Mouse (Mus musculus): ENCODE results near the gene Mboat2. TPM values are rescaled to one million over a fixed set of nuclear protein-coding genes. Genes with fewer than 3 reads are reported as not detected.

The Mboat2 gene
- polyA plus RNA-seq, 1 experiment from 2014 or later: 58.3 TPM

- WGBS: 91% methylated on average over 8 of the region's 8 CpGs
- ATAC-seq (ENCODE audit: low FRiP score) (no peak), DNase-seq (ENCODE audit: low spot score, missing footprints) (no peak)
- Histone ChIP-seq H3K4me1 (ENCODE audit: control insufficient read depth, insufficient read depth, low read length) (no peaks in the 10 kb centered on the region; the same call in 1 of the 2 replicates), H3K4me3 (ENCODE audit: low read depth, low read length) (no peak overlapping the region), H3K9ac (ENCODE audit: low read length) (no peak overlapping the region), H3K36me3 (ENCODE audit: control insufficient read depth, insufficient read depth, low read length) (no peaks in the 10 kb centered on the region), H3K27me3 (ENCODE audit: control insufficient read depth, insufficient read depth, low read length) (no peaks in the 10 kb centered on the region), H3K4me2 (no peak overlapping the region), H3K27ac (ENCODE audit: low read depth, low read length) (no peak overlapping the region), H3K9me3 (ENCODE audit: control insufficient read depth, low read length) (no peaks in the 10 kb centered on the region)
These were observed 41.6 kb downstream of the Mboat2 start for GRCm38 (mm10) chr12:24872264-24872663.

GRCm38 (mm10) chr12:24872689-24873088, 42.0 kb downstream of the Mboat2 start:
- Histone ChIP-seq H3K9me3 (ENCODE audit: control insufficient read depth, low read length) (no peaks in the 10 kb centered on the region), H3K27me3 (ENCODE audit: control insufficient read depth, insufficient read depth, low read length) (no peaks in the 10 kb centered on the region), H3K36me3 (ENCODE audit: control insufficient read depth, insufficient read depth, low read length) (no peaks in the 10 kb centered on the region), H3K4me1 (ENCODE audit: control insufficient read depth, insufficient read depth, low read length) (no peaks in the 10 kb centered on the region; the same call in 1 of the 2 replicates), H3K4me3 (ENCODE audit: low read depth, low read length) (no peak overlapping the region), H3K4me2 (no peak overlapping the region), H3K9ac (ENCODE audit: low read length) (no peak overlapping the region), H3K27ac (ENCODE audit: low read depth, low read length) (no peak overlapping the region)
- DNase-seq (ENCODE audit: low spot score, missing footprints): no peak
- 83% methylated on average over 10 of the region's 10 CpGs for WGBS
- 0 out of 2 replicates have a peak, but pooled peaks have one; percentile 33 for ATAC-seq (ENCODE audit: low FRiP score)

DNA sequence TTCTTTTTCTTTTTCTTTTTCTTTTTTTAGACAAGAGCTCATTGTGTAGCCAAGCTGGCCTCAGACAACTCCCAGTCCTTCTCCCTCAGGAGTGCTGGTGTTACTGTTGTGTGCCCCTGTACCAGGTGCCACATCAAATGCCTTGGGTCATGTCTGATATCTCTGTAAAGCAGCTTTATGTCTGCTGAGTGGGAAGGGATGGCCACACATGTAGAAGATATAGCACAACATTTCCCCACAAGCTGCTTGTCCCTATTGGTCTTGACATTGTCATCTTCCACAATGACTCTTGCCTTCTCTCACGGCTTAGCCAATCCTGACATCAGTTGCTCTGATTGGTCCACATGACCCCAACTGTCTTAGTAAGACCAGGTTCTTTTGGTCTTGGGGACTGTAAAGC, 45.2 kb downstream of the Mboat2 start:
- no peak overlapping the region for H3K4me2 ChIP-seq
- 90% methylated on average over 1 of the region's 1 CpGs for WGBS

DNA sequence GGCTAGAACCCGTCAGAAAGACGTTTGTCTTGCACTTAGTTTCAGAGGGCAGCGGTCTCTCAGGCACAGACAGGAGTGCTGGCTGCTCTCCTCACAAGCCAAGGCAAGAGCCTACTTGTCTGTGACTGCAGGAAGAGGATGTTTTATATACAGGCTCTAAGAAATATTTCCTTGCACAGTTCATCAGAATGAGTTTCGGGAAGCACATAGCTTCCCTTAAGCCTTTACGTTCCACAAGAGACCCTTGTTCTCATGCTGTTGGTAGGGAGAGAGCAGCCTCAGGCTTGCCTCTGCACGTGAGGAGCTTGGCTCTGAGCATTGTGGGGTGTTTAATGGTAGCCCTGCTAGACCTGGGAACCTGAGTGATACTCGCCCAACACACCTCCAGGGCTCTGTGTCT, 46.6 kb downstream of the Mboat2 start:
- Histone ChIP-seq H3K9ac (ENCODE audit: low read length) (no peak overlapping the region), H3K4me2 (no peak overlapping the region), H3K4me1 (ENCODE audit: control insufficient read depth, insufficient read depth, low read length) (no peaks in the 10 kb centered on the region; the same call in 1 of the 2 replicates), H3K36me3 (ENCODE audit: control insufficient read depth, insufficient read depth, low read length) (no peaks in the 10 kb centered on the region), H3K27ac (ENCODE audit: low read depth, low read length) (no peak overlapping the region), H3K4me3 (ENCODE audit: low read depth, low read length) (no peak overlapping the region), H3K9me3 (ENCODE audit: control insufficient read depth, low read length) (no peaks in the 10 kb centered on the region), H3K27me3 (ENCODE audit: control insufficient read depth, insufficient read depth, low read length) (no peaks in the 10 kb centered on the region)
- no peak for DNase-seq (ENCODE audit: low spot score, missing footprints)
- 80% methylated on average over 7 of the region's 7 CpGs for WGBS
- ATAC-seq (ENCODE audit: low FRiP score): no peak

More for the DNA sequence above, 45.2 kb downstream of the Mboat2 start:
- H3K4me1 ChIP-seq (ENCODE audit: control insufficient read depth, insufficient read depth, low read length): no peaks in the 10 kb centered on the region; the same call in 1 of the 2 replicates
- no peak for ATAC-seq (ENCODE audit: low FRiP score)
- H3K27ac ChIP-seq (ENCODE audit: low read depth, low read length): no peak overlapping the region
- H3K9ac ChIP-seq (ENCODE audit: low read length): no peak overlapping the region
- no peaks in the 10 kb centered on the region for H3K9me3 ChIP-seq (ENCODE audit: control insufficient read depth, low read length)
- no peaks in the 10 kb centered on the region for H3K27me3 ChIP-seq (ENCODE audit: control insufficient read depth, insufficient read depth, low read length)
- no peaks in the 10 kb centered on the region for H3K36me3 ChIP-seq (ENCODE audit: control insufficient read depth, insufficient read depth, low read length)
- no peak overlapping the region for H3K4me3 ChIP-seq (ENCODE audit: low read depth, low read length)
- DNase-seq (ENCODE audit: low spot score, missing footprints): no peak

DNA sequence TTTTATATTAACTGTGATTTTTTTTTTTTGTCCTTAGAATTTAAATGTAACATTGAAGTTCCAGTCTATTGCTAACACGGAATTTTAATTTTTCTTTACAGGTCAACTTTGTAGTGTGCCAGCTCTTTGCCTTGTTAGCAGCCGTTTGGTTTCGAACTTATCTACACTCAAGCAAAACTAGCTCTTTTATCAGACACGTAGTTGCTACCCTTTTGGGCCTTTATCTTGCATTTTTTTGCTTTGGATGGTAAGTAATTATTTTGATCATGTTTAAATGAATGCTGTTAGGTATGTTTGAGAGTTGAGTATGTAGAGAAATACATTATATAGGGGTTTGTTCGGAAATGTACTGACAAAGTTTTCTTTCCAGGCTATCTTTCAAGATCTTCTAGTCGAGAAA, 47.4 kb downstream of the Mboat2 start:
- no peaks in the 10 kb centered on the region for H3K27me3 ChIP-seq (ENCODE audit: control insufficient read depth, insufficient read depth, low read length)
- H3K27ac ChIP-seq (ENCODE audit: low read depth, low read length): no peak overlapping the region
- DNase-seq (ENCODE audit: low spot score, missing footprints) (no peak), ATAC-seq (ENCODE audit: low FRiP score) (no peak)
- H3K9me3 ChIP-seq (ENCODE audit: control insufficient read depth, low read length): no peaks in the 10 kb centered on the region
- WGBS: 88% methylated on average over 6 of the region's 6 CpGs
- H3K4me3 ChIP-seq (ENCODE audit: low read depth, low read length): no peak overlapping the region
- no peak overlapping the region for H3K4me2 ChIP-seq
- no peaks in the 10 kb centered on the region for H3K4me1 ChIP-seq (ENCODE audit: control insufficient read depth, insufficient read depth, low read length)
- H3K36me3 ChIP-seq (ENCODE audit: control insufficient read depth, insufficient read depth, low read length): no peaks in the 10 kb centered on the region
- no peak overlapping the region for H3K9ac ChIP-seq (ENCODE audit: low read length)

DNA sequence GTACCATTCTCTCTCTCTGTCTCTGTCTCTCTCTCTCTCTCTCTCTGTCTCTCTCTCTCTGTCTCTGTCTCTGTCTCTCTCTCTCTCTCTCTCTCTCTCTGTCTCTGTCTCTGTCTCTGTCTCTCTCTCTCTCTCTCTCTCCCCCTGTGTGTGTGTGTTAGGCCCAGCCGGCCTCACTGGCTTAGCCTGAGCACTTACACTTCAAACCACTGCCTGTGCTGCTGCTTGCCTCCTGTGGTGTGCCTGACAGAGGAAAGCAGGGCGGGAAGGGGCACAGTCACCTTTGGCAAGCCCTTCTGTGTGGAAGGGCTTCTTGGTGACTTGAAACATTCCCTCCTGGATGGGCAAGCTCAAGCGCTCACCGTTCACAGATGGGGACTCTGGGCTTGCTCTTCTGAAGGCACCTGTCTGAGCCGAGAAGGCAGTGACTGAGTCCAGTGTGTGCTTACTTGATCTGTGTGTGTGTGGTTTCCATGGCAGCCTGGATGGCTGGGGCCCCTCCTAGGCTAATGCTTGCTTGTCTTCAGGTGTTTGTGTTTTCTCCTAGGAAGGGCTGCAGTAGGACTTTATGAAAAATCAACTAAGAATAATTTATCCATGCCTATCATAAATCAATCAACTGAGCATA, 48.2 kb downstream of the Mboat2 start:
- Histone ChIP-seq H3K9me3 (ENCODE audit: control insufficient read depth, low read length) (no peaks in the 10 kb centered on the region), H3K27ac (ENCODE audit: low read depth, low read length) (no peak overlapping the region), H3K9ac (ENCODE audit: low read length) (no peak overlapping the region), H3K4me1 (ENCODE audit: control insufficient read depth, insufficient read depth, low read length) (no peaks in the 10 kb centered on the region), H3K27me3 (ENCODE audit: control insufficient read depth, insufficient read depth, low read length) (no peaks in the 10 kb centered on the region), H3K36me3 (ENCODE audit: control insufficient read depth, insufficient read depth, low read length) (no peaks in the 10 kb centered on the region), H3K4me2 (no peak overlapping the region), H3K4me3 (ENCODE audit: low read depth, low read length) (no peak overlapping the region)
- no peak for DNase-seq (ENCODE audit: low spot score, missing footprints)
- 42% methylated on average over 5 of the region's 5 CpGs for WGBS
- ATAC-seq (ENCODE audit: low FRiP score): no peak

GRCm38 (mm10) chr12:24879613-24880029, 48.9 kb downstream of the Mboat2 start:
- DNase-seq (ENCODE audit: low spot score, missing footprints): no peak
- no peak for ATAC-seq (ENCODE audit: low FRiP score)
- Histone ChIP-seq H3K27me3 (ENCODE audit: control insufficient read depth, insufficient read depth, low read length) (no peaks in the 10 kb centered on the region), H3K36me3 (ENCODE audit: control insufficient read depth, insufficient read depth, low read length) (no peaks in the 10 kb centered on the region), H3K9ac (ENCODE audit: low read length) (no peak overlapping the region), H3K4me1 (ENCODE audit: control insufficient read depth, insufficient read depth, low read length) (no peaks in the 10 kb centered on the region), H3K27ac (ENCODE audit: low read depth, low read length) (no peak overlapping the region), H3K4me3 (ENCODE audit: low read depth, low read length) (no peak overlapping the region), H3K9me3 (ENCODE audit: control insufficient read depth, low read length) (no peaks in the 10 kb centered on the region), H3K4me2 (no peak overlapping the region)
- 87% methylated on average over 10 of the region's 10 CpGs for WGBS

DNA sequence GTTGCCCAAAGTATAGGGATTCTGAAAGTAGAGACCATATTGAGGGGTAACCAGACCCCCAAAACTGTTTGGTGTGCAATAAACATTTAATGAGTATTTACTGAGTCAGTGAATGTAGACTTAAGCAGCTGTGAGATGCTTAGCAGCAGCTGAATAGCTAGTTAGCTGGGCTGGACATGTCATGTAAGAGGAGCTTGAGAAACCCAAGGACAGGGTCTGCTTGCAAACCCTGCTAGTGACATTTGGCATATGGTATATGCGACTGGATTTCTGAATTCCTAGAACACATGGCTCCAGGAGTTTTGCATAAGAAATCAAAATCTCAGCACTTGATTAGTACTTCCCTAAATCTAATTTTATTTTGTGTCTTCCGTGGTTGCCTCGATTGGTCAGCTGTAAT, 52.6 kb downstream of the Mboat2 start:
- Histone ChIP-seq H3K27me3 (ENCODE audit: control insufficient read depth, insufficient read depth, low read length) (no peaks in the 10 kb centered on the region), H3K4me3 (ENCODE audit: low read depth, low read length) (no peak overlapping the region), H3K9ac (ENCODE audit: low read length) (no peak overlapping the region), H3K4me1 (ENCODE audit: control insufficient read depth, insufficient read depth, low read length) (no peaks in the 10 kb centered on the region), H3K4me2 (no peak overlapping the region), H3K9me3 (ENCODE audit: control insufficient read depth, low read length) (no peaks in the 10 kb centered on the region), H3K36me3 (ENCODE audit: control insufficient read depth, insufficient read depth, low read length) (no peaks in the 10 kb centered on the region; the same call in 1 of the 2 replicates), H3K27ac (ENCODE audit: low read depth, low read length) (no peak overlapping the region)
- DNase-seq (ENCODE audit: low spot score, missing footprints) (no peak), ATAC-seq (ENCODE audit: low FRiP score) (no peak)
- 95% methylated on average over 3 of the region's 3 CpGs for WGBS

GRCm38 (mm10) chr12:24886800-24887199, 56.1 kb downstream of the Mboat2 start:
- H3K27me3 ChIP-seq (ENCODE audit: control insufficient read depth, insufficient read depth, low read length): no peaks in the 10 kb centered on the region
- no peak overlapping the region for H3K4me2 ChIP-seq
- H3K36me3 ChIP-seq (ENCODE audit: control insufficient read depth, insufficient read depth, low read length): no peaks in the 10 kb centered on the region; the same call in 1 of the 2 replicates
- DNase-seq (ENCODE audit: low spot score, missing footprints) (no peak), ATAC-seq (ENCODE audit: low FRiP score) (no peak)
- H3K4me3 ChIP-seq (ENCODE audit: low read depth, low read length): no peak overlapping the region
- no peak overlapping the region for H3K27ac ChIP-seq (ENCODE audit: low read depth, low read length)
- no peak overlapping the region for H3K9ac ChIP-seq (ENCODE audit: low read length)
- no peaks in the 10 kb centered on the region for H3K9me3 ChIP-seq (ENCODE audit: control insufficient read depth, low read length)
- no peaks in the 10 kb centered on the region for H3K4me1 ChIP-seq (ENCODE audit: control insufficient read depth, insufficient read depth, low read length)
